22 mouse cellular contexts compared by ENCODE assay signal in genomic region chr19:10301263-10301662, GRCm38 (mm10).
"Had no signal": no experiment of that assay in that cellular context is flagged by ENCODE, and none has a peak within 500 bp of the region (broad histone marks: within the 10 kb centered on the region; RNA-seq: fewer than 3 reads in every experiment).

No protein-coding gene starts in this region.

- H3K9ac ChIP-seq: kidney, embryonic 15.5 days; limb, embryonic 13.5 days; liver, embryonic 12.5 days; liver, embryonic 15.5 days; lung, embryonic 15.5 days; midbrain, embryonic 13.5 days; neural tube, embryonic 12.5 days; neural tube, embryonic 15.5 days had no signal

- H3K36me3 ChIP-seq: kidney, embryonic 15.5 days; limb, embryonic 10.5 days; limb, embryonic 13.5 days; liver, embryonic 12.5 days; liver, embryonic 15.5 days; lung, embryonic 15.5 days; midbrain, embryonic 10.5 days; midbrain, embryonic 13.5 days; neural tube, embryonic 12.5 days; neural tube, embryonic 15.5 days had no signal

- H3K4me3 ChIP-seq: kidney, embryonic 15.5 days; limb, embryonic 10.5 days; limb, embryonic 13.5 days; liver, embryonic 12.5 days; liver, embryonic 15.5 days; lung, embryonic 15.5 days; megakaryocyte, embryonic 14.5 days; midbrain, embryonic 10.5 days; midbrain, embryonic 13.5 days; neural tube, embryonic 12.5 days; neural tube, embryonic 15.5 days had no signal

- H3K4me2 ChIP-seq: kidney, embryonic 15.5 days; limb, embryonic 13.5 days; liver, embryonic 12.5 days; liver, embryonic 15.5 days; lung, embryonic 15.5 days; midbrain, embryonic 13.5 days; neural tube, embryonic 12.5 days; neural tube, embryonic 15.5 days had no signal

- H3K27ac ChIP-seq: kidney, embryonic 15.5 days; limb, embryonic 10.5 days; limb, embryonic 13.5 days; liver, embryonic 12.5 days; liver, embryonic 15.5 days; lung, embryonic 15.5 days; midbrain, embryonic 10.5 days; midbrain, embryonic 13.5 days; neural tube, embryonic 12.5 days; neural tube, embryonic 15.5 days had no signal

- H3K9me3 ChIP-seq: kidney, embryonic 15.5 days; limb, embryonic 10.5 days; limb, embryonic 13.5 days; liver, embryonic 12.5 days; liver, embryonic 15.5 days; lung, embryonic 15.5 days; midbrain, embryonic 10.5 days; midbrain, embryonic 13.5 days; neural tube, embryonic 12.5 days; neural tube, embryonic 15.5 days had no signal

- ATAC-seq: liver, embryonic 12.5 days; midbrain, embryonic 13.5 days had no signal

- DNase-seq: kidney, adult 11 months; kidney, adult 8-10 months; kidney, postnatal 14 days; liver; lung, adult 18-20 months; lung, postnatal 10 days; lung, postnatal 36 days; right cerebral cortex, postnatal 25 days; spleen, adult 18-20 months; thymus, adult 18-20 months; thymus, postnatal 36 days had no signal

- H3K27me3 ChIP-seq: lung, embryonic 15.5 days had no signal
